Mouse (Mus musculus) lung, adult 18-20 months (tissue): Measurements from ENCODE around the gene Rasgef1a.

Experiments
- DNase-seq, 2 experiments: peaks; one replicate each; pipeline ENCODE4 v3.0.0; 2022; ENCODE audit warnings: mixed read lengths in 2 of 2

Rasgef1a gene

GRCm38 (mm10) chr6:118138731-118139709 is 127.8 kb downstream of the Rasgef1a start, which contains the start of gene Csgalnact2:
Csgalnact2 (minus strand) TSS chr6:118139140.
- DNase-seq: peak; percentile 92 to 93

GRCm38 (mm10) chr6:118140961-118141360 is 129.7 kb downstream of the Rasgef1a start:
- DNase-seq: no peak
